Mouse (Mus musculus): Measurements from ENCODE around the gene Sinhcaf.

- TF ChIP-seq CTCF (conservative IDR thresholded peaks at IDR 0.05 in 1 of 2, IDR thresholded peaks at IDR 0.05 in 1 of 2; ENCODE audit: low read depth in 2 of 2, low read length in 2 of 2) (no peak), RCOR1 (conservative IDR thresholded peaks at IDR 0.05; ENCODE audit: low read depth, low read length) (no peak), POLR2A (IDR thresholded peaks at IDR 0.05; ENCODE audit: low read depth, low read length) (no peak), ZKSCAN1 (IDR thresholded peaks at IDR 0.05; ENCODE audit: borderline replicate concordance, low read depth, low read length) (no peak), USF1 (IDR thresholded peaks at IDR 0.05; ENCODE audit: low read depth, low read length) (no peak), SMC3 (IDR thresholded peaks at IDR 0.05; ENCODE audit: low read depth, low read length) (no peak)
Observed at GRCm38 (mm10) chr6:148980495-148980894, 34.2 kb upstream of the Sinhcaf start.

Measured in CH12.LX (cell line).